Mouse (Mus musculus): Measurements from ENCODE around the gene Tgm2.

Tgm2 gene

GRCm38 (mm10) chr2:158113591-158114257 lies 32.5 kb downstream of the Tgm2 start:
- DNase-seq (ENCODE audit: low spot score), result peak; percentile 63

DNA sequence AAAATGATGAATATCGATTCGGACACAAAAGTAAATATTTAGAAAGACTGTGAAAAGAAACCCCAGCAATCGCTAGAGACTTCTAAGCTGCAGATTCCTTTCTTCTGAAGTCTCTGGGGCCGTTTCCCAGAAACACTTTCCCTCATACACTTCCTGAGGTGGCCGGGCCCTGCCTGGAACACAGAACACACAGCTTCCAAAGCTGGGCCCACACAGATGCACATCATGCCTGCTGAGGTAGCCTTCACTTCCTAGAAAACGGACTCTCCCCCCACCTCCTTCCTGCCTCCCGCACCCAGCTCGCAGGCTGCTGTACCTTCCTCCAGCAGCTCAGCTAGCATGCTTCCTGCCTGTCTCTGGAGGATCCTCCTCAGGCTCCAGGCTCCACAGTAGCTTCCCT lies 36.7 kb downstream of the Tgm2 start:
- DNase-seq (ENCODE audit: low spot score), result no peak

GRCm38 (mm10) chr2:158106947-158107587 lies 39.2 kb downstream of the Tgm2 start:
- DNase-seq (ENCODE audit: low spot score), result no peak

- no peak for DNase-seq (ENCODE audit: low spot score)
Measured at GRCm38 (mm10) chr2:158105605-158106004, 40.6 kb downstream of the Tgm2 start.

DNA sequence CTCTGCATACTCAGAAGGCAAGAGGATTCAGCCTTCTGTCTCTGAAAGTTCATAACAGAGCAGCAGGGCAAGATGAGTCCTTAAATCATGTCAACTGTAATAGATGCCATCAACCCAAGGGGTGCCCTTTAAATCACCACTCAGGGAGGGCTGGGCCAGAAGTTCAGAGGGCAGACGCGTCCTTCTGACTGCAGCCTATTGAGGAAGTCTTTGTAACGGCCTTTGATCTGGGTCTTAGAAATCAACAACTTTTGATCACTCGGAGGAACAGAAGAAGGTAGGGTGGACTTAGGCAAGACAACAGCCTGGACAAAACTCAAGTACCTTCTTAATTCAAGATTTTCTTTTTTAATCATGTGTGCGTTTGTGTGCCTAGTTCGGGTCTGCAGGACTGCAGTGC lies 41.3 kb downstream of the Tgm2 start:
- DNase-seq (ENCODE audit: low spot score), result no peak

DNA sequence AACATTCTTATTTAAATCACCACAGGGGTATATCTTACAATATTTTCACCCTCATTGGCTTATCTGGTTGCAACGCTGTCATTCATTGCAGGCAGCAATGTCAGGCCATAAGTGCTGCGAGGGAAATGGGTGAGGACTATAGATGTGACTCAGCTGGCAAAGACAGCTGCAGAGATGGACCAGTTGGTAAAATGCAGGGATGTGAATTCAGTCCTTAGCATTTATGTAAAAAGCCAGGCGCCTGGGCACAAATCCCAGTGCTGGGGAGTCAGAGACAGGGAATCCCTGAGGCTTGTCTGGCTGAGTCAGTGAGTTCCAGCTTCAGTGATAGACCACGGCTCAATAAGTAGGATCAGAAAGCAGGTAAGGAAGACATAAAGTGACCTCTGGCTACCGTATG lies 44.5 kb downstream of the Tgm2 start:
- DNase-seq (ENCODE audit: low spot score), result no peak

GRCm38 (mm10) chr2:158099537-158099936 lies 46.7 kb downstream of the Tgm2 start:
- no peak for DNase-seq (ENCODE audit: low spot score)

- DNase-seq (ENCODE audit: low spot score), result no peak
Measured at GRCm38 (mm10) chr2:158098730-158099129, 47.5 kb downstream of the Tgm2 start.

DNA sequence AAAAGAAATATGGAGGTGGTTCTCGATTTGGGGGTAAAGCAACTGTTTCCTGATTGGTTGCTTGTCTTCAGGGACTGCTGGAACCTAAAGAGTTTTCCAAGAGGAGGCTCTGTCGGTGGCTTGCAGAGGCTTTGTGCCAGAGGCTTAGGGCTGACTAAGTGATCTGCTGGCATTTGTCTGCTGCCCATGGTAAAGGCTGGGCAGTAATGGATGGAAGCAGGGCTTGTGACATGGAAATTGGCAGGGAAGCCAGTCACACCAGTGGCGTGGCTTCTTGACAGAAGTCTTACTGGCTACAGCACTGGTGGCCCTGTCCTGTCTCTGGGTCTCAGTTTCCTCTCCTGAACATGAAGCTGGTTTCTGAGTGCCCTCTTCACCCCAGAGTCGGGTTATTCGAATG lies 49.2 kb downstream of the Tgm2 start:
- no peak for DNase-seq (ENCODE audit: low spot score)

GRCm38 (mm10) chr2:158094846-158095245 lies 51.4 kb downstream of the Tgm2 start:
- no peak for DNase-seq (ENCODE audit: low spot score)

GRCm38 (mm10) chr2:158094300-158094699 lies 51.9 kb downstream of the Tgm2 start:
- DNase-seq (ENCODE audit: low spot score), result no peak

- DNase-seq (ENCODE audit: low spot score), result no peak
Measured at GRCm38 (mm10) chr2:158093345-158093744, 52.9 kb downstream of the Tgm2 start.

DNA sequence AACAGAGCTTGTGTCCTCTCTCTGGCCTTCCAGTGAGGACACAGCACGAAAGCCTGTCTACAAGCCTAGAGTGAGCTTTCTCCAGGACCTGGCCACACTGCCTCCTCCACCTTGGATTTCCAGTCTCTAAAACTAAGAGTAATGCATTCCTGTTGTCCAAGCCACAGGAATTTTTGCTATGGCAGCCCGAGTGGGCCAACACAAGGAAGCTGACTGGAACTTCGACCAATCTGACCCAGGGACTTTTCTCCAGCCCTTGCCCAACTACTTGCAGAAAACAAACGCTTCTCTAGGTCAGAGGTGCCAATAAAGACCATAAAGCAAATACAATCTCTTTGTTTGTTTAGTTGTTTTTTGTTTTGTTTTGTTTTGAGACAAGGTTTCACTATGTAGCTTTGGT lies 56.1 kb downstream of the Tgm2 start:
- no peak for DNase-seq (ENCODE audit: low spot score)

- no peak for DNase-seq (ENCODE audit: low spot score)
Measured at GRCm38 (mm10) chr2:158084486-158084885, 61.8 kb downstream of the Tgm2 start.

- DNase-seq (ENCODE audit: low spot score), result no peak
Measured at GRCm38 (mm10) chr2:158080622-158081241, 65.5 kb downstream of the Tgm2 start.

GRCm38 (mm10) chr2:158079843-158080395 lies 66.3 kb downstream of the Tgm2 start:
- no peak for DNase-seq (ENCODE audit: low spot score)

- DNase-seq (ENCODE audit: low spot score), result no peak
Measured at GRCm38 (mm10) chr2:158078971-158079370, 67.3 kb downstream of the Tgm2 start.

GRCm38 (mm10) chr2:158077981-158078380 lies 68.3 kb downstream of the Tgm2 start:
- no peak for DNase-seq (ENCODE audit: low spot score)

DNA sequence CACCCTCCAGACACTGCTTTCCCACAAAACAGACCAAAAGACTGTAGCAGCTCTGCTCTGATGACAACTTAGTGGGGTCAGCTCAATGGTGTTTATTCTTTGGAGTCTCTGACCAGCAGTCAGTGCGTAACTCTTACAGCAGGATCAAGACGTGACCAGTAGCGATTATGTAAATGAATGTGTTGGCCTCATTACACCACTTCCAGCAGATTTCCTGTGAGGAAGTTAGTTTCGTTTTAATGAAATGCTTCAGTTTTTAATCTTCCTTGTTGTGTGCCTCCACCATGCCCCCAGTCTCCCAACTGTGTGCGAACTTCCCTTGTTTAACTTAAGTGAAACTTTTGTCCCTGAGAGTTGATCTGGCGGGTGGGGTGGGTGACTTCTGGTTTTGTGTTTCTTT lies 69.5 kb downstream of the Tgm2 start:
- DNase-seq (ENCODE audit: low spot score), result no peak

DNA sequence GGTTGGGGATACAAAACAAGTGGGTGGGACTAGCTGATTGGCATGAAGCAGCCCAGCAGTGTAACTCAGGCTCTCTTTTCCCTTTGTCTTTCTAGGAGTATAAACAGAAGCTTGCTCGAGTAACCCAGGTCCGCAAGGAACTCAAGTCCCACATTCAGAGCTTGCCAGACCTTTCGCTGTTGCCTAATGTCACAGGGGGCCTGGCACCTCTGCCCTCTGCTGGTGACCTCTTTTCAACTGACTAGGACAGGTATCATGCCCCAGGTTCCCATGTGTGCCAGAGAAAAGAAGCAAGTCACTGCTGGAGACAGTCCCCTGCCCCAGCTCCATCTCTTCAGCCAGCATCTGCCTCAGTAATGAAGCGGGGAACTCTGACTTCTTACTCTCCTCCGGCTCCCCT lies 71.4 kb downstream of the Tgm2 start:
- DNase-seq (ENCODE audit: low spot score), result no peak

GRCm38 (mm10) chr2:158071633-158071995 lies 74.6 kb downstream of the Tgm2 start:
- DNase-seq (ENCODE audit: low spot score), result no peak

DNA sequence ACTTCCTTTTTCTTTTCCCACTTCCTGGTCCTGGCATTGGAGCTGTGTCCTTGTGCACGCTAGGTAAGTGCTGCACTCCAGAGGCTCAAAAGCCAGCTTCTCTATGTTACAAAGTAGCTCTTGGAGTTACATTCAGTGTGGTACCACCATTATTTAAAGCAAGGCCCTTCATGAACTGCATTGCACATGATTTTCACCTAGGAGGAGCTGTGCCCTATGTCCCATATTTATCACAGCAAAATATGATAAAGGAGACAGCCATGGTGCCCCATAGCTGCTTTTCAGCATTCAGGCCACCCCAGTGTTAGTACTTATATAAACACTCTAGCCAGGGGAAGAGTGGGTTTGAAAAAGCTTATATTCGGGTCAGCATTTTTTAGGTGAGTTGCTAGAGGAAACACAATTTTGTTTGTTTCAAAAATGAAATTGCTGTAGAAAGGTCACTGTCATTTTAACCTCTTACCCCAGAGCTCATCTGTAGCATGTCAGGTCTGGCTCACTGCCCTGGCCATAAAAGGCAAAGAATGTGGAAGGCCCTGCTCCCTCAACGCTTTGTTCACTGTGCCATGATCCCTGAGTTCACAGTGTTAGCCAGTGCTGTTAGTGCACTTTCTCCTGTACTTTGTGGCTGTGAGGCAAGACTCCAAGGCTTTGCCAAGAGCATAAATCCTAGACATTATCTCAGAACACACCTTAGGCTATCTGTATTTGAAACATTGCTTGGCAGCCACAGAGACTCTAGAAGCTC lies 75.2 kb downstream of the Tgm2 start:
- DNase-seq (ENCODE audit: low spot score), result no peak
